Mouse (Mus musculus): ENCODE measurements around the gene Cpsf4l. TPM values are rescaled to one million over a fixed set of nuclear protein-coding genes. Genes with fewer than 3 reads are reported as not detected.

Gene Cpsf4l
- polyA plus RNA-seq, 1 experiment, result not detected

- 83% methylated on average over 2 of the region's 2 CpGs for WGBS
- peaks cover 35% of the 10 kb centered on the region for H3K36me3 ChIP-seq (ENCODE audit: control insufficient read depth, insufficient read depth, low read length)
- H3K4me3 ChIP-seq (ENCODE audit: low read depth, low read length), result no peak overlapping the region
- no peak for TF ChIP-seq CTCF (IDR thresholded peaks at IDR 0.05; ENCODE audit: extremely low read depth, insufficient read length, insufficient replicate concordance, low read depth, low read length)
- TF ChIP-seq POLR2A (IDR thresholded peaks at IDR 0.05; ENCODE audit: low read depth, low read length), result no peak
- no peak overlapping the region for H3K27ac ChIP-seq (ENCODE audit: insufficient read depth, low read depth, low read length)
- no peaks in the 10 kb centered on the region for H3K27me3 ChIP-seq (ENCODE audit: control insufficient read depth, insufficient read depth, low read length)
- peaks cover 3% of the 10 kb centered on the region for H3K4me1 ChIP-seq (ENCODE audit: control insufficient read depth, insufficient read depth, insufficient read length, low read length)
Observed at GRCm38 (mm10) chr11:113676847-113677246, 33.0 kb downstream of the Cpsf4l start.

- Histone ChIP-seq H3K4me1 (ENCODE audit: control insufficient read depth, insufficient read depth, insufficient read length, low read length) (no peaks in the 10 kb centered on the region; the same call in 1 of the 2 replicates), H3K4me3 (ENCODE audit: low read depth, low read length) (no peak overlapping the region), H3K27ac (ENCODE audit: insufficient read depth, low read depth, low read length) (no peak overlapping the region), H3K27me3 (ENCODE audit: control insufficient read depth, insufficient read depth, low read length) (no peaks in the 10 kb centered on the region), H3K36me3 (ENCODE audit: control insufficient read depth, insufficient read depth, low read length) (peaks cover 40% of the 10 kb centered on the region)
- TF ChIP-seq POLR2A (IDR thresholded peaks at IDR 0.05; ENCODE audit: low read depth, low read length) (no peak), CTCF (IDR thresholded peaks at IDR 0.05; ENCODE audit: extremely low read depth, insufficient read length, insufficient replicate concordance, low read depth, low read length) (no peak)
- WGBS, result 89% methylated on average over 5 of the region's 5 CpGs
Observed at GRCm38 (mm10) chr11:113674595-113674994, 35.2 kb downstream of the Cpsf4l start.

GRCm38 (mm10) chr11:113673614-113674013 lies 36.2 kb downstream of the Cpsf4l start:
- 80% methylated on average over 4 of the region's 4 CpGs for WGBS
- Histone ChIP-seq H3K4me1 (ENCODE audit: control insufficient read depth, insufficient read depth, insufficient read length, low read length) (peaks cover 2% of the 10 kb centered on the region), H3K36me3 (ENCODE audit: control insufficient read depth, insufficient read depth, low read length) (peaks cover 40% of the 10 kb centered on the region), H3K4me3 (ENCODE audit: low read depth, low read length) (no peak overlapping the region), H3K27me3 (ENCODE audit: control insufficient read depth, insufficient read depth, low read length) (no peaks in the 10 kb centered on the region), H3K27ac (ENCODE audit: insufficient read depth, low read depth, low read length) (no peak overlapping the region)
- TF ChIP-seq POLR2A (IDR thresholded peaks at IDR 0.05; ENCODE audit: low read depth, low read length) (no peak), CTCF (IDR thresholded peaks at IDR 0.05; ENCODE audit: extremely low read depth, insufficient read length, insufficient replicate concordance, low read depth, low read length) (no peak)

- Histone ChIP-seq H3K4me3 (ENCODE audit: low read depth, low read length) (no peak overlapping the region), H3K4me1 (ENCODE audit: control insufficient read depth, insufficient read depth, insufficient read length, low read length) (peaks cover 21% of the 10 kb centered on the region), H3K27me3 (ENCODE audit: control insufficient read depth, insufficient read depth, low read length) (no peaks in the 10 kb centered on the region), H3K36me3 (ENCODE audit: control insufficient read depth, insufficient read depth, low read length) (peaks cover 22% of the 10 kb centered on the region), H3K27ac (ENCODE audit: insufficient read depth, low read depth, low read length) (no peak overlapping the region)
- TF ChIP-seq POLR2A (IDR thresholded peaks at IDR 0.05; ENCODE audit: low read depth, low read length) (no peak), CTCF (IDR thresholded peaks at IDR 0.05; ENCODE audit: extremely low read depth, insufficient read length, insufficient replicate concordance, low read depth, low read length) (no peak)
- 58% methylated on average over 4 of the region's 4 CpGs for WGBS
Observed at GRCm38 (mm10) chr11:113669711-113670110, 40.1 kb downstream of the Cpsf4l start.

GRCm38 (mm10) chr11:113668857-113669256 lies 41.0 kb downstream of the Cpsf4l start:
- Histone ChIP-seq H3K27ac (ENCODE audit: insufficient read depth, low read depth, low read length) (no peak overlapping the region), H3K4me3 (ENCODE audit: low read depth, low read length) (no peak overlapping the region), H3K27me3 (ENCODE audit: control insufficient read depth, insufficient read depth, low read length) (no peaks in the 10 kb centered on the region), H3K4me1 (ENCODE audit: control insufficient read depth, insufficient read depth, insufficient read length, low read length) (peaks cover 21% of the 10 kb centered on the region), H3K36me3 (ENCODE audit: control insufficient read depth, insufficient read depth, low read length) (peaks cover 22% of the 10 kb centered on the region)
- TF ChIP-seq POLR2A (IDR thresholded peaks at IDR 0.05; ENCODE audit: low read depth, low read length) (no peak), CTCF (IDR thresholded peaks at IDR 0.05; ENCODE audit: extremely low read depth, insufficient read length, insufficient replicate concordance, low read depth, low read length) (no peak)
- 69% methylated on average over 5 of the region's 5 CpGs for WGBS

- WGBS, result 27% methylated on average over 4 of the region's 4 CpGs
- no peak overlapping the region for H3K4me3 ChIP-seq (ENCODE audit: low read depth, low read length)
- H3K4me1 ChIP-seq (ENCODE audit: control insufficient read depth, insufficient read depth, insufficient read length, low read length), result peaks cover 21% of the 10 kb centered on the region
- no peaks in the 10 kb centered on the region for H3K27me3 ChIP-seq (ENCODE audit: control insufficient read depth, insufficient read depth, low read length)
- TF ChIP-seq POLR2A (IDR thresholded peaks at IDR 0.05; ENCODE audit: low read depth, low read length), result no peak
- TF ChIP-seq CTCF (IDR thresholded peaks at IDR 0.05; ENCODE audit: extremely low read depth, insufficient read length, insufficient replicate concordance, low read depth, low read length), result no peak
- peaks cover 19% of the 10 kb centered on the region for H3K36me3 ChIP-seq (ENCODE audit: control insufficient read depth, insufficient read depth, low read length)
- H3K27ac ChIP-seq (ENCODE audit: insufficient read depth, low read depth, low read length), result peak overlapping the region; percentile 73
Observed at GRCm38 (mm10) chr11:113667704-113668103, 42.1 kb downstream of the Cpsf4l start.

GRCm38 (mm10) chr11:113667122-113667521 lies 42.7 kb downstream of the Cpsf4l start:
- TF ChIP-seq POLR2A (IDR thresholded peaks at IDR 0.05; ENCODE audit: low read depth, low read length) (no peak), CTCF (IDR thresholded peaks at IDR 0.05; ENCODE audit: extremely low read depth, insufficient read length, insufficient replicate concordance, low read depth, low read length) (no peak)
- peaks cover 21% of the 10 kb centered on the region for H3K4me1 ChIP-seq (ENCODE audit: control insufficient read depth, insufficient read depth, insufficient read length, low read length)
- peak overlapping the region; percentile 73 for H3K27ac ChIP-seq (ENCODE audit: insufficient read depth, low read depth, low read length)
- peaks cover 22% of the 10 kb centered on the region for H3K36me3 ChIP-seq (ENCODE audit: control insufficient read depth, insufficient read depth, low read length)
- 24% methylated on average over 2 of the region's 2 CpGs for WGBS
- H3K27me3 ChIP-seq (ENCODE audit: control insufficient read depth, insufficient read depth, low read length), result no peaks in the 10 kb centered on the region
- no peak overlapping the region for H3K4me3 ChIP-seq (ENCODE audit: low read depth, low read length)
